Mouse (Mus musculus) spleen, adult 2 months (tissue): Measurements from ENCODE around the gene Mrpl11. TPM values are rescaled to one million over a fixed set of nuclear protein-coding genes. Genes with fewer than 3 reads are reported as not detected.
A peak's percentile ranks its signal among the peaks of the same experiment; 100 is the strongest.

Experiments
- DNase-seq, 2 experiments: peaks; one replicate each; pipeline versions ENCODE4 v3.0.0 to v3.0.0-alpha.2; 2012 to 2021; ENCODE audit warnings: low spot score in 2 of 2, low read depth in 1 of 2
- H3K27ac ChIP-seq: fragments of 200-500 bp; 2 replicates; pipeline ENCODE4 v1.5.1; 2012; ENCODE audit warnings: low read length, inconsistent platforms; ENCODE audit not compliant: insufficient read depth
- H3K27me3 ChIP-seq: fragments of 200-500 bp; 2 replicates; pipeline ENCODE4 v1.6.1; 2012; ENCODE audit warnings: mild to moderate bottlenecking, moderate library complexity, low read length, inconsistent platforms; ENCODE audit not compliant: control insufficient read depth, insufficient read depth
- H3K36me3 ChIP-seq: fragments of 200-500 bp; 2 replicates; pipeline ENCODE4 v1.6.1; 2012; ENCODE audit warnings: mild to moderate bottlenecking, low read length, inconsistent platforms; ENCODE audit not compliant: control insufficient read depth, insufficient read depth
- H3K4me1 ChIP-seq: fragments of 200-500 bp; 2 replicates; pipeline ENCODE4 v1.6.1; 2011; ENCODE audit warnings: inconsistent platforms; ENCODE audit not compliant: control insufficient read depth, insufficient read depth, insufficient read length
- H3K4me3 ChIP-seq: fragments of 200-500 bp; 2 replicates; pipeline ENCODE4 v1.5.1; 2011; ENCODE audit warnings: mild to moderate bottlenecking, inconsistent platforms; ENCODE audit not compliant: insufficient read depth, insufficient read length; ENCODE audit errors: extremely low read depth
- CTCF ChIP-seq: fragments of 200-500 bp; IDR thresholded peaks from 2 replicates; pipeline ENCODE4 v1.5.1; 2011; ENCODE audit warnings: mild to moderate bottlenecking, inconsistent platforms; ENCODE audit not compliant: insufficient read depth, insufficient read length, insufficient replicate concordance; ENCODE audit errors: extremely low read depth
- POLR2A ChIP-seq: fragments of 200-500 bp; IDR thresholded peaks from 2 replicates; pipeline ENCODE4 v1.6.1; 2011; ENCODE audit warnings: low read depth, low read length, inconsistent platforms
- WGBS: fragments of 180-500 bp; shearing (Covaris S2); methylation state at CpG from one replicate; pipeline ENCODE4 v1.1.7; 2018; 5-methylcytosine and 5-hydroxymethylcytosine counted together
- polyA plus RNA-seq: library from polyadenylated mRNA; depleted of rRNA; stranded (reverse); fragments of >200 nt; gene quantifications from 2 replicates; pipeline ENCODE4 v1.2.3, GENCODE M21; 2012

The Mrpl11 gene
- polyA plus RNA-seq, 1 experiment: 14.5 TPM

GRCm38 (mm10) chr19:4981767-4982166, 19.8 kb downstream of the Mrpl11 start:
- H3K36me3 ChIP-seq: no peaks in the 10 kb centered on the region
- no peak overlapping the region for H3K4me3 ChIP-seq
- DNase-seq: peak; percentile 20 to 35
- no peak overlapping the region for H3K27ac ChIP-seq
- H3K4me1 ChIP-seq: no peaks in the 10 kb centered on the region
- no peaks in the 10 kb centered on the region for H3K27me3 ChIP-seq
- TF ChIP-seq POLR2A (no peak), CTCF (peak; percentile 51; the same call in 1 of the 2 replicates)

GRCm38 (mm10) chr19:4989013-4989412, 27.1 kb downstream of the Mrpl11 start:
- H3K36me3 ChIP-seq: no peaks in the 10 kb centered on the region
- 0 out of 2 replicates have a peak, but pooled peaks cover 2% of the 10 kb centered on the region for H3K4me1 ChIP-seq
- TF ChIP-seq POLR2A: no peak
- peak; percentile 32; the same call in 1 of the 2 replicates for TF ChIP-seq CTCF
- no peak overlapping the region for H3K4me3 ChIP-seq
- 6% methylated on average over 13 of the region's 13 CpGs for WGBS
- DNase-seq: peak; percentile 23 to 54
- no peak overlapping the region for H3K27ac ChIP-seq
- H3K27me3 ChIP-seq: peaks cover 8% of the 10 kb centered on the region; the same call in 1 of the 2 replicates

- H3K36me3 ChIP-seq: no peaks in the 10 kb centered on the region
- no peak for DNase-seq
- H3K4me1 ChIP-seq: 0 out of 2 replicates have a peak, but pooled peaks cover 2% of the 10 kb centered on the region
- TF ChIP-seq POLR2A (no peak), CTCF (no peak)
- WGBS: 26% methylated on average over 46 of the region's 47 CpGs
- no peak overlapping the region for H3K4me3 ChIP-seq
- no peak overlapping the region for H3K27ac ChIP-seq
- peaks cover 8% of the 10 kb centered on the region; the same call in 1 of the 2 replicates for H3K27me3 ChIP-seq
Measured at GRCm38 (mm10) chr19:4989434-4990255, 27.7 kb downstream of the Mrpl11 start.

GRCm38 (mm10) chr19:4990256-4990625, 28.3 kb downstream of the Mrpl11 start, which contains the start of gene Npas4:
TSS of gene Npas4 (minus strand) at chr19:4990316.
- no peak for DNase-seq
- peaks cover 8% of the 10 kb centered on the region; the same call in 1 of the 2 replicates for H3K27me3 ChIP-seq
- TF ChIP-seq CTCF (no peak), POLR2A (no peak)
- H3K27ac ChIP-seq: no peak within 1 kb of the TSS
- WGBS: 28% methylated on average over 4 of the region's 4 CpGs
- H3K36me3 ChIP-seq: no peaks in the 10 kb centered on the region
- no peak within 1 kb of the TSS for H3K4me3 ChIP-seq
- 0 out of 2 replicates have a peak, but pooled peaks cover 2% of the 10 kb centered on the region for H3K4me1 ChIP-seq

- Histone ChIP-seq H3K4me3 (no peak overlapping the region), H3K36me3 (no peaks in the 10 kb centered on the region), H3K27ac (no peak overlapping the region), H3K27me3 (peaks cover 8% of the 10 kb centered on the region; the same call in 1 of the 2 replicates), H3K4me1 (0 out of 2 replicates have a peak, but pooled peaks cover 2% of the 10 kb centered on the region)
- 5% methylated on average over 16 of the region's 22 CpGs for WGBS
- no peak for TF ChIP-seq POLR2A
- no peak for TF ChIP-seq CTCF
- DNase-seq: no peak
Measured at GRCm38 (mm10) chr19:4990716-4991115, 28.8 kb downstream of the Mrpl11 start.

GRCm38 (mm10) chr19:4992371-4992770, 30.4 kb downstream of the Mrpl11 start:
- no peak overlapping the region for H3K4me3 ChIP-seq
- H3K36me3 ChIP-seq: no peaks in the 10 kb centered on the region
- 12% methylated on average over 8 of the region's 8 CpGs for WGBS
- no peak overlapping the region for H3K27ac ChIP-seq
- H3K4me1 ChIP-seq: 0 out of 2 replicates have a peak, but pooled peaks cover 2% of the 10 kb centered on the region
- TF ChIP-seq POLR2A: no peak
- TF ChIP-seq CTCF: no peak
- DNase-seq: no peak
- peaks cover 8% of the 10 kb centered on the region; the same call in 1 of the 2 replicates for H3K27me3 ChIP-seq
